Mouse (Mus musculus) v-Abl transformed pro-B cells (cell line): ENCODE measurements around the gene Tia1.
"Not testable (repeated sequence)": the region's sequence is repeated elsewhere in the genome, so short reads cannot be mapped to it uniquely, and the experiment has no call there.

Experiments
- in situ Hi-C, 2 experiments: fragments of 400-800 bp; cut with MboI; formaldehyde crosslinking; loops; one replicate each; pipeline ENCODE4 v1.15.1; 2025; ENCODE audit not compliant: unreplicated experiment in 2 of 2

Tia1 gene

GRCm38 (mm10) chr6:86404100-86404861, at the start of gene Tia1:
Gene Tia1 (plus strand): TSS chr6:86404219.
- in situ Hi-C loops = loop anchor here (5.0 kb wide), 1 partner anchor 37 kb away; the partner anchor contains the start of gene Fam136a (in 2 of the 2)

- in situ Hi-C loops = loop anchor here (25.0 kb wide), 3 partner anchors 418 to 1018 kb away; partner anchors contain the start of genes Sfxn5 (in 1 of the 2) and Smyd5 (in 1 of the 2)
Observed at GRCm38 (mm10) chr6:86354948-86355347, 49.1 kb upstream of the Tia1 start.

- in situ Hi-C loops = loop anchor here (25.0 kb wide), 3 partner anchors 420 to 1020 kb away; partner anchors contain the start of genes Sfxn5 (in 1 of the 2) and Smyd5 (in 1 of the 2)
Observed at GRCm38 (mm10) chr6:86356956-86357355, 47.1 kb upstream of the Tia1 start.

DNA sequence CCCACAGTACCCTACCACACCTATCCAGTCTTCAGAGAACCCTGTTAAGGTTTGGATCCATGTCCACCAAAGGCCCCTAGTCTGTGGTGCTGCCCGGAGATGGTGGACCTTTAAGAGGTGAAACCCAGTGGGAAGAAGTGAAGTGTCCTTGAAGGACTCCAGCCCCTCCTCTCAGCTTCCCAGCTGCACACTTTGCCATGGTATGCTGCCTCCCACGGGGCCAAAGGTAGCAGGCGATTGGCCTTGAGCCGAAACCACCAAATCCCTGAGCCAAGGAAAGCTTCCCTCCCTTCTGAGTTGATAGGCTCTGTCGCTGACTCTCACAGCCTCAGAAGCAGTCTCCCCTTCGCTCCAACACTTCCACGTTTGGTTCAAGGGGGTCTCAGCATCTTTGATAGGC, 43.3 kb upstream of the Tia1 start:
- in situ Hi-C loops = loop anchor here (5.0 to 25.0 kb wide), 9 partner anchors 168 to 1023 kb away; partner anchors contain the start of genes Add2 (in 1 of the 2), Sfxn5 (in 1 of the 2) and Smyd5 (in 1 of the 2)

GRCm38 (mm10) chr6:86361373-86361772, 42.6 kb upstream of the Tia1 start:
- in situ Hi-C loops = loop anchor here (5.0 to 25.0 kb wide), 9 partner anchors 169 to 1024 kb away; partner anchors contain the start of genes Add2 (in 1 of the 2), Sfxn5 (in 1 of the 2) and Smyd5 (in 1 of the 2)

GRCm38 (mm10) chr6:86364442-86365141, 39.4 kb upstream of the Tia1 start:
- in situ Hi-C loops = loop anchor here (5.0 to 25.0 kb wide), 10 partner anchors 38 to 1027 kb away; partner anchors contain the start of genes Tia1 (in 2 of the 2), Add2 (in 1 of the 2), Sfxn5 (in 1 of the 2) and Smyd5 (in 1 of the 2)

DNA sequence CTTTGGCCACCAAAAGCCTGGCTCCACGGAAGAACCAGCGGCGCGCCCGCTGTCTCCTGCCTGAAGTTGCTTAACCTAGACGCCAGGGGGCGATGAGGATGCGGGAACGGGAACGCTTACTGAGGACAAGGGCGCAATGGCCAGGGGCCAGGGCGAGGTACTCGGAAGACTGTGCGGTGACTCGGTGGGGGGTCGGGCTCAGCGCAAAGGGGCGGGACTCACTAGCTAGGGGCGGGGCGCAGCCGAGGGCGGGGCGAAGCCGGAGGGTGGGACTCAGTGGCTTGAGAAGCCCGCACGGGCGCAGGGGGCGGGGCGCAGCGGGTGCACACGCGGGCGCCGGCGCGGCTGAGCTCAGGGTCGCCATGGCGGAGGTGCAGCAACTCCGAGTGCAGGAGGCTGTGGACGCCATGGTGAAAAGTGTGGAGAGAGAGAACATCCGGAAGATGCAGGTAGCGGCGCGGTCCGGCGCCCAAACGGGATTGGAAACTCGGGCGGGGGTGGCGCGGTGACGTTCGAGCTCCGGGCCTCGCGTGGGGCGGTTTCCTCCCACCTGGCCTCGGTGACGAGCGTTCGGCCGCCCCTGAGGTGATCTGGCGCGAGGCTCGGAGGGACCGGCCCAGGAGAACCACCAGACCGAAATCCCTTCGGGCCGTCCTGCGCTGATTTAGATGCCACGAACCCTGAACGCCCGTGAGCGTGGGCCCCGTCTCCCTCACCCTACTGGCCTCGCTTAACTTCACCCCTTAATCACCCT, 38.5 kb upstream of the Tia1 start, which contains the start of gene Fam136a:
TSS of gene Fam136a (plus strand) at position 276 of the 754 bp plus-strand sequence.
- in situ Hi-C loops = loop anchor here (5.0 to 25.0 kb wide), 5 partner anchors 37 to 1028 kb away; partner anchors contain the start of genes Tia1 (in 2 of the 2), Sfxn5 (in 1 of the 2) and Smyd5 (in 1 of the 2)

DNA sequence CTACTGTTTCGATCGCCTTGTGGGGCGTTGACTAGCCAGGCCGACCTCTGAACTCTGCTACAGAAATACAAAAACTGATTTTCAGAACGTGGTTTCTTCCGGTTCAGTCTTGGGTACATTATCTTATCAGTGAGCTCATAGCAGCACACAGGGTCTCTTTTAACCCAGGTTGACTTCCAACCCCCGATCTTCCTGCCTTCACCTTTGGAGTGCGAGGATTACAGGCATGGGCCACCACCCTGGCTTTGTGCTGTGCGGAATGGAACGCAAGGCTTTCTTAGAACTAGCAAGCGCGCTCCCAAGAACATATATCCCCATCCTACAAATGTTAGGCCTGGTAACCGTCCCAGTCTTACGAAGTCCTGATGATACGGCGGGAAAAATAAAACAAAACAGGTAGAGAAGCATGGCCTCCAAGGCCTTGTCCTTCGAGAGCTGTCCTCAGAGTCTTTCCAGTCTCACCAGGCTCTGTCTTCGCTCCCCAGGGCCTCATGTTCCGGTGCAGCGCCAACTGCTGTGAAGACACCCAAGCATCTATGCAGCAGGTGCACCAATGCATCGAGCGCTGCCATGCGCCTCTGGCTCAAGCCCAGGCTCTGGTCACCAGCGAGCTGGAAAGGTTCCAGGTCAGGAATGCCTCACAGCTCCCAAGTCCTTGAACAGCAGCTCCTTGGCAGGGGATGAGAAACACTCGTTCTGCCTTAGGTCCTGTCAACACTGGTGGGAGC, 37.7 kb upstream of the Tia1 start:
- in situ Hi-C loops = loop anchor here (5.0 to 25.0 kb wide), 5 partner anchors 36 to 1029 kb away; partner anchors contain the start of genes Tia1 (in 2 of the 2), Sfxn5 (in 1 of the 2) and Smyd5 (in 1 of the 2)

DNA sequence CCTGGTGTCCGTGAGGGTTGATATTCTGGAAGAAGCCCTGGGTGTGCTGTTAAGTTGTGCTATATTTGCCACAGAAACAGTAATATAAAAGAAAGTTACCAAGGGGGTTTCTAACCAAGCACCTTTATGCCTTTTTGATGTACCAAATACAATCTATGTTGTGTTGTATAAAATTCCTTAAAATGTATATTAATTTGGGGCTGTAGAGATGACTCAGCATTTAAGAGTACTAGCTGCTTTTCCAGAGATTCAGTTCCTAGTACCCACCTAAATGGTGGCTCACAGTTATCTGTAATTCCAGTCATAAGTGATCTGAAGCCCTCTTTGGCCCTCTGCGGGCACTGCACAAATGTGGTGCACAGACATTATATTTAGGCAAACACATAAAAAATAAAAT, 37.2 kb upstream of the Tia1 start:
- in situ Hi-C loops = loop anchor here (5.0 to 25.0 kb wide), 5 partner anchors 35 to 1030 kb away; partner anchors contain the start of genes Tia1 (in 2 of the 2), Sfxn5 (in 1 of the 2) and Smyd5 (in 1 of the 2)

DNA sequence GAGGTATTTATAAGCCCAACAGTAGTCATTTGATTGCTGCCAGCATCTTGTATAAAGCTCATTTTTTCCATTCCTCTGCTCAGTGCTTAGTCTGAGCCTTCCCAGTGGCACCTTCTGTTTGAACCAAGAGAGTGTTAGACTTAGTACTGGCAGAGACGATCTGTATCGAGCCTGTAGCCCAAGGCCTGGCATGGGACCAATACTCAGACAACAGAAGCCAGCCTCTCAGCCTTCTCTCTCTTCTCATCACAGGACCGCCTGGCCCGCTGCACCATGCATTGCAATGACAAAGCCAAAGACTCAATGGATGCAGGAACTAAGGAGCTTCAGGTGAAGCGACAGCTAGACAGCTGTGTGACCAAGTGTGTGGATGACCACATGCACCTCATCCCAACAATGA, 35.5 kb upstream of the Tia1 start:
- in situ Hi-C loops = loop anchor here (5.0 to 25.0 kb wide), 5 partner anchors 34 to 1031 kb away; partner anchors contain the start of genes Tia1 (in 2 of the 2), Sfxn5 (in 1 of the 2) and Smyd5 (in 1 of the 2)

DNA sequence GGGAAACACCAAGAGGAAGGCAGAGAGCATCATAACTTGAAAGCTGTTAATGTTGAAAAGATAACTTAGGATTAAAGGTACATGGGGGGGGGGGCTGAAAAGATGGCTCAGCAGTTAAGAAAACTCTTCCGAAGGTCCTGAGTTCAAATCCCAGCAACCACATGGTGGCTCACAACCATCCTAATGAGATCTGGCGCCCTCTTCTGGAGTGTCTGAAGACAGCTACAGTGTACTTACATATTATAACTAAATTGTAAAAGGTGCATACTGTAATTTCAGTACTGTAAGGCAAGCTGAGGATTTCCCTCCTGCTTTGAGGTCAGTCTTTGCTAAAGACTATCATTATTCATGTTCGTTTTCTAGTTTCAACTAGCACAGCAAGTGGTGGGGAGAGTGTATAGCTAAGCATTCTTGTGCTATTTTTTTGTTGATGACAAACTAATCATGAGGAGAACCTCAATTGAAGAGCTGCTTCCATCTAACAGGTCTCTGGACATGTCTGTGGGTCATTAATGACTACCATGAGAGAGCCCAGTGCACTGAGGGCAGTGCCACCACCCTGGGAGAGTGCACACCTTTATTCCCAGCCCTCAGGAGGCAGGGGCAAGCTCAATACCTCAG, 33.8 kb upstream of the Tia1 start:
- in situ Hi-C loops = loop anchor here (25.0 kb wide), 3 partner anchors 433 to 1033 kb away; partner anchors contain the start of genes Sfxn5 (in 1 of the 2) and Smyd5 (in 1 of the 2)

- in situ Hi-C loops = loop anchor here (25.0 kb wide), 3 partner anchors 434 to 1034 kb away; partner anchors contain the start of genes Sfxn5 (in 1 of the 2) and Smyd5 (in 1 of the 2)
Observed at GRCm38 (mm10) chr6:86370764-86371339, 33.2 kb upstream of the Tia1 start, which contains the start of gene Snrpg. Gene Snrpg (plus strand): TSS chr6:86371304.

GRCm38 (mm10) chr6:86371340-86371911, 32.6 kb upstream of the Tia1 start:
- in situ Hi-C loops = loop anchor here (25.0 kb wide), 3 partner anchors 434 to 1034 kb away; partner anchors contain the start of genes Sfxn5 (in 1 of the 2) and Smyd5 (in 1 of the 2)

- in situ Hi-C loops = loop anchor here (25.0 kb wide), 3 partner anchors 435 to 1035 kb away; partner anchors contain the start of genes Sfxn5 (in 1 of the 2) and Smyd5 (in 1 of the 2)
Observed at GRCm38 (mm10) chr6:86371950-86372516, 32.0 kb upstream of the Tia1 start.

GRCm38 (mm10) chr6:86373556-86373955, 30.5 kb upstream of the Tia1 start:
- in situ Hi-C loops = loop anchor here (25.0 kb wide), 3 partner anchors 436 to 1036 kb away; partner anchors contain the start of genes Sfxn5 (in 1 of the 2) and Smyd5 (in 1 of the 2)

GRCm38 (mm10) chr6:86378341-86378740, 25.7 kb upstream of the Tia1 start:
- in situ Hi-C loops = no loop called here

- in situ Hi-C loops = not testable (repeated sequence)
Observed at GRCm38 (mm10) chr6:86380112-86380511, 23.9 kb upstream of the Tia1 start.
